Mouse (Mus musculus): Measurements from ENCODE around the gene Depp1.

Gene Depp1

DNA sequence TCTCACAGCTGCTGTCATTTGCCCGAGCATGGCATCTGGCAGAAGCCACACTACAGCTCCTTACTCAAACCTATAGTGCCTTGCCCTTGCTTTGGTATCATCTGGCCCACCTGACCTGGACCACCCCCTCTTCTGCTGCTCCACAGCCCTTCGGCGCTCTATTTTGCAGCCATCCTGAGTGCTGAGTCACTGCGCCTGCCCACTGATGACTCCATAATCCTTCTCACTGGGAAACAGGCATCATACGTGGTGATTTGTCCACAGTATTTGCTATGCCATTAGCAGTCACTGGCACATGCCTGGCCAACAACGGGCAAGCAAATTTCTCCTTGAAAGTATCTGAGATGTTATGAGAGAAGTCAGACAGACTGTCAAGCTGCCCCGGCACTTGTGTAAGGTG is 598 bp upstream of the Depp1 start:
- DNase-seq (ENCODE audit: low spot score in 2 of 2): no peak

- DNase-seq (ENCODE audit: low spot score in 2 of 2): no peak
Measured at GRCm38 (mm10) chr6:116651437-116652118, 1.2 kb downstream of the Depp1 start.

DNA sequence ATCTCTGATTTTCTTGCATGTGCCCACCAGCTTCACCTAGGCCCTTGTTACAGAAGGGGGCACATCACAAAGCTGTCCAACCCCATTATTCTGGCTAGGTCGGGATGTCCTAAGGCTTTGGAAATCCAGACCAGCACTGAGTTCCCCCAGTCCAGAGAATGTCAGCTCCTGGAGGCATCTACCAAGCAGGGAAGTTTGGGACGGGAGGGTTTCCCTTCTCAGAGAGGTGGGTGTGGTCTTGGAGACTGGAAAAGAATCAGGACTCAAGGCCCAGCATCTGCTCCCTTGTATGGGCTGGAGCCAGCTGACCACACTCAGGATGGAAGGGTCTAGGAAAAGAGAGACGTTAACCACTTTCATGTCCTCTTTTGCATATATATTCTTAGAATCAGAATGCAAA is 2.8 kb downstream of the Depp1 start:
- DNase-seq (ENCODE audit: low spot score in 2 of 2): no peak

DNA sequence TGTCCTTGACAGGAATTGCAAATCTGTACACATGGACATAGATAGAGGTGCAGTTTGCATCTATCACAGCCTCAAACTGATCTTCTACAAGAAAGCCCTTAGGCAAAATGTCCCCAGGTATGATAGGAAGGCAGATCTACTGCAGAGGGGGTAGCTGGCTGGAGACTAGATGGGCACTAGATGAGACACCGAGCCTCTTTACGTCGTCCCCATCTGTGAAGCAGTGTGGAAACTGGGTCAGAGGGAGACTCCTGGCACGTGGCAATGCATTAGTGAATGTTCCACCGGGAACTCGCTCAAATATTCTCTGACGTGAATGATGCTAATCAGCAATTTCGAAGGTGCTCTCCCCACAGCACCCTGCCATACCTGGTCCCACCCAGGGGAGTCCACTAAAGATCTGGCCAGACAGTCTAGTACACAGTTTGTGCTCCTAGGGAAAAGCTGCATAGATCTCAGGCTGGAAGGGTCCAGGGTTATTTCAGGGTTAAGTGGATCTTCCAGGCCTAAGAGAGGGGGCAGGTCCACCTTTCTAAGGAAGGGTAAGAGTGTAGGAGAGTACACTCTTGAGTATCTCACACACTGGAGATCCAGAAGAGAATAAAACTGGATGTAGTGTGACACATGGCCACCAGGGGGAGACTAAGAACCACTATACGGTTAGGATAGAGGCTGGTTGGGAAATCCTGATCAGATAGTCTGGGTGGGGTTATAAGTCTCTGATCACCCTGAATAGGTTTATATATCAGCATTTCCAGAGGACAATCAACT is 3.5 kb downstream of the Depp1 start:
- DNase-seq (ENCODE audit: low spot score in 2 of 2): peak in 1 of 2 experiments; percentile 28

DNA sequence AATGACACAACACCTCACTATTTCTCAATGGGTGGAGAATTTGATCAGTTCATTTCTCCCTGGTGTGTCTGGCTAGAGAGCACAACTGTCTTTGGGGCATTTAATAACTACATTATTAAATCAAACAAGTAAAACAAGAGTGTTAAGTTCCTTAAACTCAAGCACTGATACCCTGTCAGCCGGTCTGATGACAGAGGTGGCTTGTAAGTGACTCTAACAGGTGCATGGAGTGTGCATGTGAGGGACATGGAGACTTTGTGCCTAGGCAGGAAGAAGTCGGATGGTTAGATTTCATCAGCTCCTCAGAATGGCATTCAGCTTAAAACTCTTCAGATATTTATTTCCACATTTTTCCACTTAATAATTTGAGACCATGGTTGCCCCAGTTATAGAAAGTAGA is 13.0 kb downstream of the Depp1 start:
- no peak for DNase-seq (ENCODE audit: low spot score in 2 of 2)

DNA sequence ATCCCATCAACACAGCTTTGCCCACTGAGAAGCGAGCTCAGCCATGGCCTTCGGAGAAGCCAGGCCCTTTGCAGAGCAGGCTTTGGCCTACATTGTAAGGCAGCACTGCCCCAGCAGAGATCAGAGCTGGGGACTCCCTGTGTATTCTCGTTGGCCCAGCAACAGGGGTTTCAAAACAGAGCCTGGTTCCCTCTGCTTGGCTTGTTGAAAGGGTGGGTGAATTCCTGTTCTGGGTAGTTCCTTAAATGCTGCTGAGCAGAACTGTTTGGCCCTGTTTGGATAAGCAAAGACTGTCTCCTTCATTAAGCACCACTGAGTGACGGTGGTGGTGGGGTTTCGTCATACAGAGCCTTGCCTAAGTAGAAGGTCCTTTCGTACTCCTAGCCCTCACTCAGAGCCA is 13.6 kb downstream of the Depp1 start:
- DNase-seq (ENCODE audit: low spot score in 2 of 2): no peak

GRCm38 (mm10) chr6:116664830-116665229 is 14.4 kb downstream of the Depp1 start:
- DNase-seq (ENCODE audit: low spot score in 2 of 2): no peak

DNA sequence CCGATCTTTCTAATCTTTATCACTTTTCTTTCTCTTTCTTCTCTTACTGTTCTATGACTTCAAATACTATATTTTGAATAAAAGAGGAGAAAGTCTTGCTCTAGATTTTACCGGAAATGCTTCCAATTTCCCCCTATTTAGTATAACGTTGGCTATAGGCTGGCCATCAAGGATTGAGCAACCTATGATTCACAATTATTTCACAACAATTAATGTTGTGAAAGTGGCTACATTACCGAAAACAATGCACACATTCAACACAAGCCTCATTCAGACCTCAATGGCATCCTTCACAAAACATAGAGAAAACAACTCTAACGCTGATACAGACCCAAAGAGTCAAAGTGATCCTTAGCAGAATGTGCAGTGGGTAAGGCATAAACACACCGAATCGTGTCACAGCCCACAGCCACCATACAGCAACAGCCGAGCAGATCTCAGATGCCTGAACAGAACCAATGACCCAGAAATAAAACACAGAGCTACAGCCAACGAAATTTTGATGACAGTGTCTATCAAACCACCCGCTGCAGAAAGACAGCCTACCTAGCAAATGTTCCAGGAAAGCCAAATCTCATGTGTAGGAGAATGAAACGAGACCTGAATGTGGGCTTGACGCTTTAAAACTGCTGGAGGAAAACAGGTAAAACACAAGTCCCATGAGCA is 15.8 kb downstream of the Depp1 start:
- DNase-seq (ENCODE audit: low spot score in 2 of 2): no peak

GRCm38 (mm10) chr6:116666892-116667291 is 16.5 kb downstream of the Depp1 start:
- DNase-seq (ENCODE audit: low spot score in 2 of 2): no peak

DNA sequence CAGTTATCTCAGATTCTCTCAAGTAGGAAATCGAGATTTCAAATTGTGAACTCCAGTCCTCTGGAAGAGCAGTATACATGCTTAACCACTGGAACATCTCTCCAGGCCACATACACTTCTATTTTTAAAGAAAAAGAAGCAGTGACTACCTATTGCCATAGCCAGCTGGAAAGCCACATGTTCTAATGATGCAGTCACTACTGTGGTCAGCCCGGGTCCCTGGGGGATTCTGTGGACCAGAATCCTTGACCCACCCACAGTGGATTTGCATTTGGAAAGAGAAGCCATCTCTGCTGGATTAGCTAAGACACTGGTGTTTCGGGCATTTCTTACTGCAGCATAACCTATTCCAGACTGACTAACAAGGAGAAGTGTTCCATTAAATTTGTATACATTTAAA is 17.0 kb downstream of the Depp1 start:
- no peak for DNase-seq (ENCODE audit: low spot score in 2 of 2)

- no peak for DNase-seq (ENCODE audit: low spot score in 2 of 2)
Measured at GRCm38 (mm10) chr6:116668682-116669470, 18.5 kb downstream of the Depp1 start.

- no peak for DNase-seq (ENCODE audit: low spot score in 2 of 2)
Measured at GRCm38 (mm10) chr6:116670144-116670543, 19.7 kb downstream of the Depp1 start.

GRCm38 (mm10) chr6:116671031-116671430 is 20.6 kb downstream of the Depp1 start:
- DNase-seq (ENCODE audit: low spot score in 2 of 2): no peak

GRCm38 (mm10) chr6:116671768-116672167 is 21.4 kb downstream of the Depp1 start:
- no peak for DNase-seq (ENCODE audit: low spot score in 2 of 2)

- DNase-seq (ENCODE audit: low spot score in 2 of 2): no peak
Measured at GRCm38 (mm10) chr6:116672349-116672748, 21.9 kb downstream of the Depp1 start.

GRCm38 (mm10) chr6:116673471-116674282 is 23.3 kb downstream of the Depp1 start, which contains the start of gene Rassf4:
Gene Rassf4 (minus strand): TSS chr6:116673952.
- DNase-seq (ENCODE audit: low spot score in 2 of 2): peak; percentile 54 to 60

DNA sequence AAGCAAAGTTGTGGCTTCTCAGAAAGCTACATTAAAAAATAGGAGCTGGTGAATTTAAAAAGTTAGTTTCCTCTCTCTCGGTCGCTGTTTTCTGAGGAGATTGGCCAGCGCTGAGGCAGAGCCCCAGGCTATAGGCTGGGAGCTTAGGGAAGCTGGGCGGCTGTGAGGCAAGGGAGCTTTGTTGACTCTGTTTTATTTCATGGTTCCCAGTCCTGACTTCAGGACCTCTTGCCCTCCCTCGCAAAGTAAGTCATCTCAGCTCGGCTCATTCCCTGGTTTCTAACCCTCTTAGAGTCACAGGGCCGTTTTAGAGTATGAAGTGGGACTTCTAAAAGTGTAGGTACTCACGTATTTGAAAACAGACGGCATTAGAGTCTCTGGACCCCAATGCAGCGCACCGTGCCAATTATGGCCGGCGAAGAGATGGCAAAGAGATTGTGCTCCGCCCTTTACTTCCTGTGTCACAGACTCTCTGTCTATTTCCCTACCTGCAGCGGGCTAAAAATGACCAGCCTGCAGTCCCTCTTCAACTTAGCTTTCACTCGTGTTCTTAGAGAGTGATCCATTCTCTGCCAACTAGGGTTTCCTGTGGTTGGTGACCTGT is 24.0 kb downstream of the Depp1 start:
- DNase-seq (ENCODE audit: low spot score in 2 of 2): no peak

DNA sequence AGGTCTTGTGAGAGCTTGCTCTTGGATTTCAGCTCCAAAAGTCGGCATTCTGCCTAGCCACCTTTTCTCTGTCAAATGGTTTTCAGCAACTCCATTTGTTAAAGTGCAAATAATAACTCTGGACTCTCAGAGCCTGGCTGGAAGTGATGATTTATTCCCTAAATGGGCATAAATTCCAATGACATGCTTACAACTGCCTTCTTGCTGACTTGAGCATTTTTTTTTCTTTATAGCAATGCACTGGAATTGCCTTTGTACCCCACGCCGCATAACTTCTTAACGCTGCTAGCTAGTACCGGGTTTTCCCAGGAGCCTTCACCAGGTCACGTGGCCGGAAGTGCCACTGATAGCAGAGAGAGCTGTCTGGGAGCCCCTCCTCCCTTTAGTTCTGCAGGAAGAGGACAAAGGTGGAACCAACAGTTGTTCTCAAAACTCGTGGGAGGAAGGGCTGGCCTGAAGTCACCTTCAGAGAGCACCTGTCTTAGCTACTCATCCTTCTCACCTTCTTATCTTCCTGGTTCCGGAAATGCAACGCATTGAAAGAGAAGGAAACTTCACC is 26.0 kb downstream of the Depp1 start:
- DNase-seq (ENCODE audit: low spot score in 2 of 2): no peak

GRCm38 (mm10) chr6:116677321-116677720 is 26.9 kb downstream of the Depp1 start:
- no peak for DNase-seq (ENCODE audit: low spot score in 2 of 2)

- no peak for DNase-seq (ENCODE audit: low spot score in 2 of 2)
Measured at GRCm38 (mm10) chr6:116679563-116680288, 29.3 kb downstream of the Depp1 start.

Measured in thymus, postnatal 10 days (tissue).